Mouse (Mus musculus): ENCODE results near the gene Tmem91. TPM values are rescaled to one million over a fixed set of nuclear protein-coding genes. Genes with fewer than 3 reads are reported as not detected.

Gene Tmem91
- polyA plus RNA-seq, 1 experiment: 0.37 TPM

DNA sequence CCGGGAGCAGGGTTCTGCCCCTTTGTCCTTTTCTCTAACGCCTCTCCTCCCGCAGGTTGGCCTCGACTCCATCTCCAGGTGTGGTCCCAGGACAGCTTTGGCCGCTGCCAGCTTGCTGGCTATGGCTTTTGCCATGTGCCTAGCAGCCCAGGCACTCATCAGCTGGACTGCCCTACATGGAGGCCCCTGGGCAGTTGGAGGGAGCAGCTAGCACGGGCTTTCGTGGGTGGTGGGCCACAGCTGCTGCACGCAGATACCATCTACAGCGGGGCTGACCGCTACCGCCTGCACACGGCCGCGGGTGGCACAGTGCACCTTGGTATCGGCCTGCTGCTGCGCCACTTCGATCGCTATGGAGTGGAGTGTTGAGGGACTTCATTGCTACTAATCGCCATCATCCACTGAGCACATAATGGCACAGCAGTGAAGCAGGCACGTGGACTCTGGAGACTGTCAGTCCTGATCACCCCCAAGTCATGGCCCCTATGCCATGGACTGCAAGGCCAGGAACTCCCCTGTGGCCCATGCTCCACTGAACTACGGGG, 11.0 kb upstream of the Tmem91 start:
- peak overlapping the region; percentile 78 for H3K4me3 ChIP-seq (replicated peaks; ENCODE audit: extremely low read depth, low read depth, low read length)
- WGBS: 77% methylated on average over 21 of the region's 21 CpGs
- no peak for DNase-seq
- TF ChIP-seq POLR2A (IDR thresholded peaks at IDR 0.05; ENCODE audit: borderline replicate concordance, extremely low read depth, low read depth, low read length): no peak
- TF ChIP-seq CTCF (IDR thresholded peaks at IDR 0.05; ENCODE audit: insufficient read depth, low read length): no peak
- H3K4me1 ChIP-seq (ENCODE audit: control insufficient read depth, insufficient read depth, low read length): peaks cover 4% of the 10 kb centered on the region

DNA sequence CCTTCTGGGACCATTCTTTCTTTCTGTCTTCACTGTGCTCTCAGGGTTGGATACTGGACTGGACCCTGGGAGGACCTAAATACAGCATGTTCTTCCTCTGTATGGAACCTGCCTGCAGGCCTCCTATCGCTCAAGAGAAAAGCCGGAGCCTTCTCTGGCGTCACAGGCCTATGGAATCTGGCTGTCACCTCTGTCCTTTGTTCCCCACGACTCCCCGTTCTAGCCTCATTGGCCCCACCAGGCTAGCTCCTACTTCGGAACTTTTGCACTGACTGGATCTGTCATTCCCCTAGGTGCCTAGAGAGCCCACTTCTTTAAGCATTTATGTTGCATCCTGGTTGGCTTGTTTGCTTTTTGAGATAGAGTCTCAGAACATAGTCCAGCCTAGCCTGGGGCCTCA, 9.7 kb upstream of the Tmem91 start:
- WGBS: 89% methylated on average over 6 of the region's 6 CpGs
- no peak overlapping the region for H3K4me3 ChIP-seq (replicated peaks; ENCODE audit: extremely low read depth, low read depth, low read length)
- H3K4me1 ChIP-seq (ENCODE audit: control insufficient read depth, insufficient read depth, low read length): peaks cover 4% of the 10 kb centered on the region
- no peak for DNase-seq
- TF ChIP-seq POLR2A (IDR thresholded peaks at IDR 0.05; ENCODE audit: borderline replicate concordance, extremely low read depth, low read depth, low read length) (no peak), CTCF (IDR thresholded peaks at IDR 0.05; ENCODE audit: insufficient read depth, low read length) (no peak)

DNA sequence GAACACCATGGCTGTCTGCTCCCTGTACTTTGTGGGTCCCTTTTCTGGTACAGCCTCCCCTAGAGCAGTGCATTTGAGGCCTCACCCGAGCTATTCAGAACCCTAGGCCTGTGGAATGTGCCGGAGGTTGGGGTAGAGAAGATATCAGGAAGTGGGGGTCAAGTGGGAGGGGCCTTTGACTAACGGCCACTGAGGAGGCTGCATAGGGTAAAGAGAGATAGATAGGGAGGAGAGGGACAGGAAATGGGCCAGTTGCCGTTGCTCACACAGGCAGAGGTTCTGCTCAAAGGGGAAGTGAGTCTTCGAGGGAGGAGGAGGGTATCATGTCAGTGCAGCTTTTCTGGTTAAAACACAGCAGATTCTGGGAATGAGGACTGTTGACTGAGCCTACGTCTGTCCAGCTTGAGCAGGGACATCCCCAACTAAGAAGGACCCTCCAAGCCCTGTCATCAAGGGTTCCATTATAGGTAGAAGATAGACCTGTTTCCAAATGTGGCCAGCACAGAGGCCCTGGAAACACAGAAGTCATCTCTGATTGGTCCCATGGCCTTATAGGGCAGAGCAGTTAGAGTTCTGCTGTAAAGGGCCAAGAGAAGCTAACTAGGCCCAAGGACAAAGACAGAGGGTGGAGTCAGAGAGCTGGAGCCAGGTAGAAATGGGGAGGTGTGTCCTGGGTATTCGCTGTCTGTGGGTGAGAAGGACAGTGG, 8.7 kb upstream of the Tmem91 start:
- no peak for DNase-seq
- 45% methylated on average over 7 of the region's 7 CpGs for WGBS
- TF ChIP-seq CTCF (IDR thresholded peaks at IDR 0.05; ENCODE audit: insufficient read depth, low read length): no peak
- no peak for TF ChIP-seq POLR2A (IDR thresholded peaks at IDR 0.05; ENCODE audit: borderline replicate concordance, extremely low read depth, low read depth, low read length)
- no peak overlapping the region for H3K4me3 ChIP-seq (replicated peaks; ENCODE audit: extremely low read depth, low read depth, low read length)
- peaks cover 4% of the 10 kb centered on the region for H3K4me1 ChIP-seq (ENCODE audit: control insufficient read depth, insufficient read depth, low read length)

DNA sequence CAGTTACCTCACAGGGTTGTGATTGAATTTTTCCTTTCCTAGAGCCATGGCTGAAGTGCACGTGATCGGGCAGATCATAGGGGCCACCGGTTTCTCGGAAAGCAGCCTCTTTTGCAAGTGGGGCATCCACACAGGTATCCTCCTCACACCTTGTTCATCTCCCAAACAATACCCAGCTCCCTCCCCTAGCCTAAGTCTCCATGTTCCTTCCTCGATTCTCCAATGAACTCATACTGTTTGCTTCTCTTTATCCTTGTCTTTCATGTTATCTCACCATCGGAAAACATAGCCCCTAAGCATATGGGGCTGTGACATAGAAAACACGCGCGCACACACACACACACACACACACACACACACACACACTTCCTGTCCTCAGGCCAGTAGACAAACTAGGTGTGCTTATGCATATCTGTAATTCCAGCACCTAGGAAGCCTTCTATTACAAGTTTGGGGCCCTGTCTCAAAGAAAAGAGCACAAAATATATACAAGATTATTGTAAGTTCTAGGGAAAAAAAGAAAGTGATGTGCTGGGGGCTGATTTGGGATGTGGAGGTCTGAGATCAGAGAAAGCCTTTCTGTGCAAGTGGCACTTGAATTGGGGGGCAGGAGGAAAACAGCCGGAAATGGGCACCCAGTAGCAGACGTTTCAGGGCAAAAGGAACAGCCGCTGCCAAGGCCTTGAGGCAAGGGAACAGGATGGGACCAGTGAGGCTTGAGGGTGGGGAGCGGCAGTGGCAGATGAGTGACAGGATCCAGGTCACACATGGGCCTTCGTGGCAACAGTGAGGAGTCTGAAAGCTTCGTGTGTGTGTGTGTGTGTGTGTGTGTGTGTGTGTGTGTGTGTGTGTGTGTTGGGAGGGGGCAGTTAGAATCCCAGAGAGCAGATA, 6.6 kb upstream of the Tmem91 start:
- Histone ChIP-seq H3K4me1 (ENCODE audit: control insufficient read depth, insufficient read depth, low read length) (peaks cover 4% of the 10 kb centered on the region), H3K4me3 (replicated peaks; ENCODE audit: extremely low read depth, low read depth, low read length) (no peak overlapping the region)
- TF ChIP-seq CTCF (IDR thresholded peaks at IDR 0.05; ENCODE audit: insufficient read depth, low read length): no peak
- TF ChIP-seq POLR2A (IDR thresholded peaks at IDR 0.05; ENCODE audit: borderline replicate concordance, extremely low read depth, low read depth, low read length): no peak
- WGBS: 56% methylated on average over 15 of the region's 15 CpGs
- no peak for DNase-seq

DNA sequence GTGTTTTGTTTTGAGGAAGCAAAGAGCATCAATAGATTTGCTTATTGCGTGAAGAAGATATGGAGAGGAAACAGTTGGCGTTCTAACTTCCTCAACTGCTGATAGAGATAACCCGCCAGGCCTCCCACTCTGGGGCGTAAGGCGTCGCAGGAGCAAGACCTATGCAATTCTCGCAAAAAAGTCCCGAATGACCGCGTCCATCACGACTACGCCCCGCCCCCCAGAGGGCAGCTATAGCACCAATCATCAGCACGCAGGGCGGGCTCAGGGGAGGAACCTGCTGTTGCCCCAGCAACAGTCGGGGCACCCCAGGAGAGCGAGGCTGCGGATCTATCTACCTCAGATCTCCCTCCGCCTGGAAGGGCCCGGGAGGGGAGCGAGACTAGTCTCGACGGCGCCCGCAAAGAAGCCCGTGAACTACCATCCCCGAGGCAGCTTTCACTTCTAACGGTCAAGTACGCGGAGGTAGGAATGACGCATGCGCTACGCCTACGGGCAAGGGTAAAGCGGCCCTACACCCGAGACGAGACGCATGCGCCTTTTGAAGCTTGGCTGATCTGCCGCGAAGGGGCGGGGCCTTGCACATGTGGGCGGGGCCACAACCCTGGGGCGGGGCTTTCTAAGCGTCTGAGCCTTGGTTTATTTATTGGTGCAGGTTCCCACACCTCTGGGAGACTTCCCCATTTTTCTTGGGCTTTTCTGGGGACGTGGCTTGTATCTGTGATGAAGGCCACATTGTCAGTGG, 5.7 kb upstream of the Tmem91 start, which contains the start of gene B9d2:
B9d2 (plus strand) TSS at position 267 of the 745 bp plus-strand sequence.
- Histone ChIP-seq H3K4me3 (replicated peaks; ENCODE audit: extremely low read depth, low read depth, low read length) (peak within 1 kb of the TSS; percentile 89), H3K4me1 (ENCODE audit: control insufficient read depth, insufficient read depth, low read length) (peaks cover 3% of the 10 kb centered on the region)
- TF ChIP-seq POLR2A (IDR thresholded peaks at IDR 0.05; ENCODE audit: borderline replicate concordance, extremely low read depth, low read depth, low read length) (peak; percentile 65; the same call in 1 of the 2 replicates), CTCF (IDR thresholded peaks at IDR 0.05; ENCODE audit: insufficient read depth, low read length) (no peak)
- peak; percentile 98 for DNase-seq
- WGBS: under 1% methylated on average over 46 of the region's 46 CpGs

DNA sequence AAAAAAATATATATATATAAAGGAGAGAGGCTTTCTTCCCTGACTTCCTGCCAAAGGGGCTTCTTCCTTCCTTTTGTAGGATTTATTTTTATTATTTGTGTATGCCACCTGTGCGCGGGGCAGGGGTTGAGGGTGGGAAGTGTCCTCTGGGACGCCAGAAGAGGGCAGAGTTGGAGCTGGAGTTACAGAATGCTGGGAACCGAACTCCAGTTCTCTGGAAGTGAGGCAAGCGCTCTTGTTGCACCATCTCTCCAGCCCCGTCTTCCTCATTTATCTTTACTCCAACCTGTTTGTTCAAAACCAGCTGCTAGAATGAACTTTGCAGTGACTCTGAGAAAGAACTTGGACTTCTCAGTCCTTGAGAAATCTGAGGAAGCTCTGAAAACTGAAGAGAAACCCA, 5.0 kb upstream of the Tmem91 start:
- DNase-seq: no peak
- no peak overlapping the region for H3K4me3 ChIP-seq (replicated peaks; ENCODE audit: extremely low read depth, low read depth, low read length)
- H3K4me1 ChIP-seq (ENCODE audit: control insufficient read depth, insufficient read depth, low read length): peaks cover 3% of the 10 kb centered on the region
- no peak for TF ChIP-seq CTCF (IDR thresholded peaks at IDR 0.05; ENCODE audit: insufficient read depth, low read length)
- no peak for TF ChIP-seq POLR2A (IDR thresholded peaks at IDR 0.05; ENCODE audit: borderline replicate concordance, extremely low read depth, low read depth, low read length)
- 4% methylated on average over 6 of the region's 6 CpGs for WGBS

DNA sequence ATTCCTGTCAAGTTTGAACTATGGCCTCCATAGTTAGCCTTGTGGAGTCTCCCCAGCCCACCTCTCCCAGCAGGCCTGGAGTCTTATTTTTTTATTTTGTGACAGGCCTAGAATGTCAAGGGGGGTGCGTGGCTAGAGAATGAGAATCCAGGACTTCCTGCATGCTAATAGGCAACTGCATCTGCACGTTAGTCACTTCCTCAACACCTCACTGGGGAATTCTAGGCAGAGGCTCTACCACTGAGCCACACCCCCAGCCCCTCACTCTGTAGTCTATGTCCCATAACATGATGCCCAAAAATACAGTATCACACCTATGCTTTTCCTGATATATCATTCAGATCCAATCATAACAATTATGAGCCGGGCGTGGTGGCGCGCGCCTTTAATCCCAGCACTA, 2.0 kb upstream of the Tmem91 start:
- 85% methylated on average over 7 of the region's 7 CpGs for WGBS
- TF ChIP-seq POLR2A (IDR thresholded peaks at IDR 0.05; ENCODE audit: borderline replicate concordance, extremely low read depth, low read depth, low read length): no peak
- no peak for TF ChIP-seq CTCF (IDR thresholded peaks at IDR 0.05; ENCODE audit: insufficient read depth, low read length)
- no peak overlapping the region for H3K4me3 ChIP-seq (replicated peaks; ENCODE audit: extremely low read depth, low read depth, low read length)
- H3K4me1 ChIP-seq (ENCODE audit: control insufficient read depth, insufficient read depth, low read length): peaks cover 5% of the 10 kb centered on the region
- no peak for DNase-seq

DNA sequence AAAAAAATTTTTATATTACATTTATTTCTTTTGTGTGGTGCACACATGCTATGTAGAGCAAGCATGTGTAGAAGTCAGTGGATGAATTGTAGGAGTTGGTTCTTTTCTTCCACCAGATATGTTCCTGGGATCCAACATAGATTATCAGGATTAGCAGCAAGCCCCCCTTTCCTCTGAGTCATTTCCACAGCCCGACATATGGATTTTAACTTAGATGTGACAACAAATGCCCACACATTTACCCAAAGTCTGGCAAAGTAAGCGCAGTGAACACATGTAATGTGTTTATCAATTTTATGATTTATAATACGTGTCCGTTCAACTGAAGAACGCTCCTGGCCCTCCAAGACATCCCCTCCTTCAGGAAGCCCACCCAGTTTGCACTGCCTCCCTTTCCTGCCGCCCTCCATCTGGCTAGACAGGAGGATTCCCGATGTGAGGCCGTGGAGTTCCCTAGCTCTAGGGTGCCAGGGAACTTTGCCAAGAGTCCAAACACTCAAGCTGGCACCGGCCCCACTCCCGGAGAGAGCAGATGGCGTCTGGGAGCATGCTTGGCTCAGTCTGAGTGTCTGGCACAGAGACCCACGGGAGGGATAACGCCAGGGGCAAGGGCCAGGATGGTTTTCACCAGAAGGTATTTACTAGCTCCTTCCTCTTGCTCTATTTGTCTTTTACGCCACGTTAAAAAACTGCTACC, 1.3 kb upstream of the Tmem91 start:
- TF ChIP-seq POLR2A (IDR thresholded peaks at IDR 0.05; ENCODE audit: borderline replicate concordance, extremely low read depth, low read depth, low read length): no peak
- TF ChIP-seq CTCF (IDR thresholded peaks at IDR 0.05; ENCODE audit: insufficient read depth, low read length): no peak
- H3K4me1 ChIP-seq (ENCODE audit: control insufficient read depth, insufficient read depth, low read length): peaks cover 5% of the 10 kb centered on the region
- 16% methylated on average over 15 of the region's 15 CpGs for WGBS
- H3K4me3 ChIP-seq (replicated peaks; ENCODE audit: extremely low read depth, low read depth, low read length): no peak overlapping the region
- DNase-seq: peak; percentile 86

Measured in lung, adult 2 months (tissue).